Mouse (Mus musculus) megakaryocyte, embryonic 14.5 days (primary cell): ENCODE data around the gene Muc3a. TPM values are rescaled to one million over a fixed set of nuclear protein-coding genes. Genes with fewer than 3 reads are reported as not detected.

Experiments used
- H3K27me3 ChIP-seq: replicated peaks from 2 replicates; pipeline ENCODE3; 2012; ENCODE audit warnings: inconsistent platforms
- H3K36me3 ChIP-seq: replicated peaks from 2 replicates; pipeline ENCODE3; 2012; ENCODE audit warnings: low read length, inconsistent platforms, mixed read lengths
- H3K4me1 ChIP-seq: 2 replicates; pipeline ENCODE4 v1.6.1; 2012; ENCODE audit warnings: inconsistent platforms
- H3K4me3 ChIP-seq: replicated peaks from 2 replicates; pipeline ENCODE3; 2012; ENCODE audit warnings: moderate library complexity, mild to moderate bottlenecking, inconsistent platforms
- H3K9me3 ChIP-seq: 2 replicates; pipeline ENCODE4 v1.6.1; 2012; ENCODE audit warnings: inconsistent platforms
- FLI1 ChIP-seq: IDR thresholded peaks from 2 replicates; pipeline ENCODE4 v1.6.1; 2012; ENCODE audit warnings: low read length, inconsistent platforms, mixed read lengths
- GATA1 ChIP-seq: IDR thresholded peaks from 3 replicates; pipeline ENCODE4 v1.6.1; 2012; ENCODE audit warnings: mixed read lengths, low read length, inconsistent platforms, borderline replicate concordance
- polyA plus RNA-seq: library from polyadenylated mRNA; stranded (reverse); fragments of >175 nt; gene quantifications from 2 replicates; pipeline ENCODE4 v1.2.3, GENCODE M21; 2012; ENCODE audit warnings: low replicate concordance; ENCODE audit not compliant: insufficient read depth

Muc3a gene
- polyA plus RNA-seq, 1 experiment, result 0.11 TPM

GRCm38 (mm10) chr5:137173967-137174366 lies 38.2 kb downstream of the Muc3a start:
- no peak for TF ChIP-seq GATA1
- no peak for TF ChIP-seq FLI1

DNA sequence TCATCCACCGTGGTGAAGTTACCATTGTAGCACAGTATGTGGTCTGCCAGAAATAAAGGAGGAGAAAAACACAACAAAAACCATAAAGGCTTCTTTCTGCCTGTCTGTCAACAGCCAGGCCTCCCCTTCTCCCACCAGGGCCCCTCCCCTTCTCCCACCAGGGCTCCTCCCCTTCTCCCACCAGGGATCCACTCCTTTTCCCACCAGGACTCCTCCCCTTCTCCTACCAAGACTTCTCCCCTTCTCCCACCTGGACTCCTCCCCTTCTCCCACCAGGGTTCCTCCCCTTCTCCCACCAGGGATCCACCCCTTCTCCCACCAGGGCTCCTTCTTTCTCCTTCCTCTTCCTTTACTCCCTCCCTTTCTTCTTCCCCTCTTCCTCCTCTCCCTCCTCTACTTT lies 39.6 kb downstream of the Muc3a start:
- no peaks in the 10 kb centered on the region for H3K36me3 ChIP-seq
- peaks cover 64% of the 10 kb centered on the region for H3K27me3 ChIP-seq
- H3K4me3 ChIP-seq, result no peak overlapping the region
- TF ChIP-seq GATA1, result no peak
- no peak for TF ChIP-seq FLI1
- H3K9me3 ChIP-seq, result no peaks in the 10 kb centered on the region
- H3K4me1 ChIP-seq, result no peaks in the 10 kb centered on the region

More at GRCm38 (mm10) chr5:137173967-137174366, 38.2 kb downstream of the Muc3a start:
- Histone ChIP-seq H3K36me3 (no peaks in the 10 kb centered on the region), H3K9me3 (no peaks in the 10 kb centered on the region), H3K27me3 (peaks cover 65% of the 10 kb centered on the region), H3K4me1 (no peaks in the 10 kb centered on the region), H3K4me3 (no peak overlapping the region)

DNA sequence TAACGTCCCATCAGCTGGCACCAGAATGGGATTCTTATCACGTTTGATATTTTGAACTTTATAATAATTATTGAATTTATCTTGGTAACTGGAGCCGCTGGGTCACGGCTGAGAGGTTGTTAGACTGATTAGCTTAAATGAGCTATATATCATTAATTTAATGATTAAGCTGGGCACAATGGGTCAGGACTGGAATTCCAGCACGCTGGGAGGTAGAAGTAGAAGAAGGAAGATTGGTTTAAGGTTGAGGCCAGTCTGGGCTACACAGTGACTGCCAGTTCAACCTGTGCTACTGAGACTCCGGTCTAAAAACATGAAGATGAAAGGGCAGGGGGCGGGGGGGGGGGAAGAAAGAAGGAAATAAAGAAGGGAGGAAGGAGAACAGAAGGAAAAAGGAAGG lies 40.7 kb downstream of the Muc3a start:
- TF ChIP-seq GATA1 (no peak), FLI1 (no peak)
- H3K4me3 ChIP-seq, result no peak overlapping the region
- no peaks in the 10 kb centered on the region for H3K4me1 ChIP-seq
- H3K9me3 ChIP-seq, result no peaks in the 10 kb centered on the region
- H3K27me3 ChIP-seq, result peaks cover 66% of the 10 kb centered on the region
- no peaks in the 10 kb centered on the region for H3K36me3 ChIP-seq

GRCm38 (mm10) chr5:137170836-137171380 lies 41.3 kb downstream of the Muc3a start:
- no peaks in the 10 kb centered on the region for H3K9me3 ChIP-seq
- no peaks in the 10 kb centered on the region for H3K4me1 ChIP-seq
- peaks cover 66% of the 10 kb centered on the region for H3K27me3 ChIP-seq
- no peaks in the 10 kb centered on the region for H3K36me3 ChIP-seq
- no peak overlapping the region for H3K4me3 ChIP-seq
- TF ChIP-seq FLI1, result no peak
- TF ChIP-seq GATA1, result no peak

DNA sequence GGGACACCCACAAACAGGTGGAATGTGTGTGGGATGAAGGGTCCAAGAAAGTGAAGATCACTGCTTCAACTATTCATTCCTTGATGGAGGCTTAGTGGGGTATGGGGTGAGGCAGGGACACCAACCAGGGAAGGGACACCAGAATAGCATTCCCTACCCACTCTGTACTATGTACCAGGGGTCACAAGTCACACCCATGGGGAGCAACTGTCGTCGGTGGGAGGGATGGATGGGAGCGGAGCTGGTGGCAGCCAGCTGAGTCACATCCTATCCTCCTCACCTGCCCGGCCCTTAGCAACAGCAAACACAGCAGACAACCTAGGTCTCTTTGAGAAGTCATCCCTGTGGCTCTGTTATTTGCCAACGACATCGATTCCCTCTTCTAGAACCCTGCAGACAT lies 44.6 kb downstream of the Muc3a start:
- Histone ChIP-seq H3K9me3 (no peaks in the 10 kb centered on the region), H3K4me1 (no peaks in the 10 kb centered on the region), H3K36me3 (no peaks in the 10 kb centered on the region), H3K4me3 (no peak overlapping the region), H3K27me3 (peaks cover 62% of the 10 kb centered on the region)
- TF ChIP-seq FLI1 (no peak), GATA1 (no peak)

DNA sequence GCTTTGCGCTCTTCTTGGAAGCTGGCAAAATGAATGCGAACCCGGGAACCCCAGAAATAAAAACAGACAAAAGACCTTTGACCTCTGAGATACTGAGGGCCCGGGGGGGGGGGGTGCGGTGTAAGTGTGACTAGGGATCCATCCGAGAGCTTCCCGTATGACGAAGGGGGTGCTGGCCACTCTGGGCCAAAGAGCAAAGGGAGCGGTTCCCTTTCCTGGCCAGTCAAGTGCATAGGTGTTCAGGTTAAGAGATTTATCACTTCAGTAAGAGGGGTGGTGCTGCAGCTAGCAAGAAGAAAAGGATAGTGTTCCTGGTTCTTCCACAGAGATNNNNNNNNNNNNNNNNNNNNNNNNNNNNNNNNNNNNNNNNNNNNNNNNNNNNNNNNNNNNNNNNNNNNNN lies 46.2 kb downstream of the Muc3a start:
- TF ChIP-seq GATA1 (no peak), FLI1 (no peak)
- Histone ChIP-seq H3K4me1 (no peaks in the 10 kb centered on the region), H3K36me3 (no peaks in the 10 kb centered on the region), H3K9me3 (no peaks in the 10 kb centered on the region), H3K27me3 (peaks cover 61% of the 10 kb centered on the region), H3K4me3 (no peak overlapping the region)

DNA sequence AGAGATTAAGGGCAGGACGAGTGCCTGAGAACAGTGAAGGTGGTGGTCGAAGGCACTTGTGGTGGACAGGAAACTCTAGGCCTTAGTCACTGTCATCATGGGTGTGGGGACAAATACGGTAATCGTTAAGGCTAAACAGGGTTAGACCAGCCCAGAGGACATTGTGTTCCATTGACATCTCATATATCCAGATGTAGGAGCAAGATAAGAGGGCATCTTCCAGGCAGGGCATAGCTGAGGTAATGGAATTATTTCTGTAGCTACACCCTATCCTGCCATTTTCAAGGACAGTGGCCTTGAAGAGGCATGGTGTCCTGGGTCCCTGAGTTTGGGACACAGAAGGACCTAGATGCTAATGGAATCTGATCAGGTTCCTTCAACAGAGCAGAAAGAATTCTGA lies 50.3 kb downstream of the Muc3a start:
- H3K9me3 ChIP-seq, result peaks cover 14% of the 10 kb centered on the region
- no peaks in the 10 kb centered on the region for H3K36me3 ChIP-seq
- peaks cover 33% of the 10 kb centered on the region for H3K27me3 ChIP-seq
- no peaks in the 10 kb centered on the region for H3K4me1 ChIP-seq
- TF ChIP-seq GATA1 (no peak), FLI1 (no peak)
- no peak overlapping the region for H3K4me3 ChIP-seq

DNA sequence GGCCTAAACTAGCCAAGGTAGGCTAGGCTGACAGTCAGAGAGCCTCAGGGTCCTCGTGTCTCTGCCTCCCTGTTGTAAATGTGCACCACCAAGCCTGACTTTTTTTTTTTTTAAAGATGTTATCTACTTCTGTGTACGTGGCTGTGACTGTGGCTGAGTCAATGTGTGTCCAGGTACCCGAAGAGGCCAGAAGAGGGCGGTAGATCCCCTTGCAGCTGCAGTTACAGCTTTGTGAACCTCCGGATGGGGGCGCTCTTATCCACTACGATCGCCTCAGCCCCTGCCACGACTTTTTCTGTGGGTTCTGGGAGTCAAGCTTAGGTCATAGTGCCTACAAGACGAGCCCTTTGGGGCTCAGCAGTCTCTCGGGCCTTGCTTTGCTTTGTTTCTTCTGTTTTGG lies 52.7 kb downstream of the Muc3a start:
- H3K4me1 ChIP-seq, result no peaks in the 10 kb centered on the region
- TF ChIP-seq GATA1 (no peak), FLI1 (no peak)
- H3K9me3 ChIP-seq, result peaks cover 28% of the 10 kb centered on the region
- H3K36me3 ChIP-seq, result no peaks in the 10 kb centered on the region
- H3K4me3 ChIP-seq, result no peak overlapping the region
- peaks cover 27% of the 10 kb centered on the region for H3K27me3 ChIP-seq

Other genes starting within 250 kb of the Muc3a start
- gene Cldn15, start 245.8 kb downstream of the Muc3a start, polyA plus RNA-seq, result 0.90 and 4.8 TPM in 2 replicates
- 32.3 and 34.6 TPM in 2 replicates for gene Plod3, start 225.4 kb downstream of the Muc3a start, polyA plus RNA-seq
- 438 and 561 TPM in 2 replicates for gene Znhit1, start 224.4 kb downstream of the Muc3a start, polyA plus RNA-seq
- 0.38 TPM in 1 of 2 replicates, not detected in the other for gene Vgf, start 186.0 kb downstream of the Muc3a start, polyA plus RNA-seq
- gene Ap1s1, start 166.3 kb downstream of the Muc3a start, polyA plus RNA-seq, result 253 and 284 TPM in 2 replicates
- 0.17 TPM in 1 of 2 replicates, not detected in the other for gene Serpine1, start 140.1 kb downstream of the Muc3a start, polyA plus RNA-seq
- 2.1 and 3.8 TPM in 2 replicates for gene Trim56, start 96.2 kb downstream of the Muc3a start, polyA plus RNA-seq
- gene Muc3, start 63.1 kb downstream of the Muc3a start, polyA plus RNA-seq, result not detected in 2 replicates
- gene Ache, start 75.1 kb upstream of the Muc3a start, polyA plus RNA-seq, result 206 and 642 TPM in 2 replicates
- 278 and 294 TPM in 2 replicates for gene Ufsp1, start 82.2 kb upstream of the Muc3a start, polyA plus RNA-seq
- 163 and 271 TPM in 2 replicates for gene Srrt, start 95.3 kb upstream of the Muc3a start, polyA plus RNA-seq
- 35.0 and 68.0 TPM in 2 replicates for gene Trip6, start 102.0 kb upstream of the Muc3a start, polyA plus RNA-seq
- 2.5 and 6.4 TPM in 2 replicates for gene Slc12a9, start 121.2 kb upstream of the Muc3a start, polyA plus RNA-seq
- gene Ephb4, start 137.7 kb upstream of the Muc3a start, polyA plus RNA-seq, result not detected in 2 replicates